In the genomic region with DNA sequence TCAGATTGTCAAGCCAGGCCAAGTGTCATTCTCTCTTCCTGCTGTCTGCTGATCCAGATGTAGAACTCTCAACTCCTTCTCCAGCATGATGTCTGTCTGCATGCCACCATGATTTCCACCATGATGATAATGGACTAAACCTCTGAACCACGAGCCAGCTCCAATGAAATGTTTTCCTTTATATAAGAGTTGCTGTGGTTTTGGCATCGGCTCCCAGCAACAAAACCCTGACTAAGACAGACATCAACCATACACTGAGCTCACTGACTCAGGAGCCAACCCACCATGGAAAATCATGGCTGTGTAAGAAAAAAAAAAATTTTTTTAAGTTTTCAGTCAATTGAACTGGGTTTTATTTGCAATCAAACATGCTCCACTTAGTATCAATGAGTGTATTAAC, we compare ENCODE assay signal across 19 mouse cellular contexts. TPM values are rescaled to one million over a fixed set of nuclear protein-coding genes. Genes with fewer than 3 reads are reported as not detected.
"Had no signal": no experiment of that assay in that cellular context is flagged by ENCODE, and none has a peak within 500 bp of the region (broad histone marks: within the 10 kb centered on the region; RNA-seq: fewer than 3 reads in every experiment).

No protein-coding gene starts in this region.

- H3K36me3 ChIP-seq: midbrain, embryonic 12.5 days; neural tube, embryonic 13.5 days; neural tube, embryonic 15.5 days had no signal

- H3K4me3 ChIP-seq: midbrain, embryonic 12.5 days; myocyte; neural tube, embryonic 13.5 days; neural tube, embryonic 15.5 days had no signal

- H3K4me2 ChIP-seq: lung, embryonic 14.5 days; midbrain, embryonic 12.5 days; neural tube, embryonic 13.5 days; neural tube, embryonic 15.5 days had no signal

- H3K27me3 ChIP-seq: neural tube, embryonic 13.5 days had no signal

- H3K9me3 ChIP-seq: midbrain, embryonic 12.5 days; neural tube, embryonic 13.5 days; neural tube, embryonic 15.5 days had no signal

- H3K9ac ChIP-seq: lung, embryonic 14.5 days; midbrain, embryonic 12.5 days; neural tube, embryonic 13.5 days; neural tube, embryonic 15.5 days had no signal

- DNase-seq: lung, adult 18-20 months; lung, embryonic 14.5 days; lung, postnatal 10 days; lung, postnatal 4 days; midbrain, embryonic 14.5 days; retina, postnatal 1 day; right cerebral cortex, adult 18-20 months; right cerebral cortex, postnatal 25 days; right cerebral cortex, postnatal 4 days; spleen, adult 18-20 months; thymus, adult 18-20 months; thymus, postnatal 14 days; thymus, postnatal 36 days had no signal

- ATAC-seq: midbrain, embryonic 16.5 days had no signal

- H3K27ac ChIP-seq: midbrain, embryonic 12.5 days; neural tube, embryonic 13.5 days; neural tube, embryonic 15.5 days had no signal

RNA-seq across cellular contexts. Expression of a gene that starts 17.7 kb away (rescaled TPM):
- total RNA-seq: megakaryocyte-erythroid progenitor cell, adult 5-6 weeks had no signal
